Mouse (Mus musculus): ENCODE measurements around the gene Rgs10. TPM values are rescaled to one million over a fixed set of nuclear protein-coding genes. Genes with fewer than 3 reads are reported as not detected.

The Rgs10 gene
- total and polyA plus RNA-seq, 2 experiments from 2014 or later: 0.69 to 7.8 TPM

GRCm38 (mm10) chr7:128408265-128408664, 10.3 kb downstream of the Rgs10 start:
- Histone ChIP-seq H3K4me3 (ENCODE audit: low read depth, low read length) (no peak overlapping the region), H3K27ac (ENCODE audit: low read depth) (no peak overlapping the region), H3K4me2 (ENCODE audit: low read depth, low read length) (no peak overlapping the region), H3K9me3 (replicated peaks; ENCODE audit: control insufficient read depth, low read length) (no peaks in the 10 kb centered on the region), H3K4me1 (ENCODE audit: control insufficient read depth, insufficient read depth) (no peaks in the 10 kb centered on the region), H3K27me3 (ENCODE audit: control insufficient read depth, insufficient read depth, low read length) (no peaks in the 10 kb centered on the region), H3K9ac (replicated peaks; ENCODE audit: low read depth, low read length) (no peak overlapping the region), H3K36me3 (replicated peaks; ENCODE audit: control insufficient read depth, insufficient read depth, low read length) (no peaks in the 10 kb centered on the region)
- no peak for DNase-seq (ENCODE audit: low spot score)
- WGBS: 91% methylated on average over 5 of the region's 5 CpGs
- TF ChIP-seq EP300 (IDR thresholded peaks at IDR 0.05; ENCODE audit: low read depth): no peak
- no peak for TF ChIP-seq CTCF (IDR thresholded peaks at IDR 0.05; ENCODE audit: low read depth)
- ATAC-seq (ENCODE audit: insufficient read depth, low read depth): no peak

DNA sequence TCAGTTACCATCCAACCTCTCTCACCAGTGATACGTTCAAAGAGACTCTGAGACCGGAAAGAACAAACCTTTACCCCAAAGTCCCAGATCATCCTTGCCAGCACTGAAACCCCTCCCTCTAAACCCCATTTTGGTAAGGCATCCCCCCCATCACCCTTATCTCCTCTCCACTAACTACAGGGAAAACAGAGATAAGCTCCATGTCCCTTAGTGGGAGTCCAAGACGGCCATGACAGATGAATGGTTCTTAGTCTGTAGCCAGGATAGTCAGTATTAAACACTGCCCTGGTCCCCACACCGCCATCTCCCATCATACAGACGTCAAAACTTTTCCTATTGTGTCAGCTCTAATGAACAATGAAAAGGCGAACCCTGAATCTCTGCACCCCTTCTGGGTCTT, 14.6 kb downstream of the Rgs10 start:
- Histone ChIP-seq H3K9ac (replicated peaks; ENCODE audit: low read depth, low read length) (no peak overlapping the region), H3K27me3 (ENCODE audit: control insufficient read depth, insufficient read depth, low read length) (no peaks in the 10 kb centered on the region), H3K4me2 (ENCODE audit: low read depth, low read length) (no peak overlapping the region), H3K27ac (ENCODE audit: low read depth) (no peak overlapping the region), H3K9me3 (replicated peaks; ENCODE audit: control insufficient read depth, low read length) (no peaks in the 10 kb centered on the region), H3K36me3 (replicated peaks; ENCODE audit: control insufficient read depth, insufficient read depth, low read length) (no peaks in the 10 kb centered on the region), H3K4me3 (ENCODE audit: low read depth, low read length) (no peak overlapping the region), H3K4me1 (ENCODE audit: control insufficient read depth, insufficient read depth) (no peaks in the 10 kb centered on the region)
- DNase-seq (ENCODE audit: low spot score): no peak
- ATAC-seq (ENCODE audit: insufficient read depth, low read depth): no peak
- no peak for TF ChIP-seq EP300 (IDR thresholded peaks at IDR 0.05; ENCODE audit: low read depth)
- no peak for TF ChIP-seq CTCF (IDR thresholded peaks at IDR 0.05; ENCODE audit: low read depth)
- WGBS: 66% methylated on average over 6 of the region's 6 CpGs

DNA sequence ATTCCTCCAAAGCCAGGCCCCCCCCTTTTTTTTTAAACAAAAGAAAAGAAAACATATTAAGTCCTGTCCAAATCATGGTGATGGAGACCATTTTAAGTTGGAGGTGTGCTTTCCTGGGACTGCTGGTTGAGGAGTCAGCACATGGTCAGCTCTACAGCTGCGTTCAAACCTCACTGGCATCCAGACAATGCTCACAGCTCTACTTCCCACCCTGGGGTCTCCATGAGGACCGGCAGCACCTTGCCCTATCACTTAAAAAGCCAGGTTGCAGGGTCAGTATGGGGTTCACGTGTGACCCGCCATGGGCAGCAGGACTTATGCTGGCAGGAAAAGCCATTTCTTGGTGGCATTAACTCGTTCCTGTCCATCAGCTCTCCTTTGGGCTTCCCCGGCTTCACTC, 15.0 kb downstream of the Rgs10 start:
- H3K9ac ChIP-seq (replicated peaks; ENCODE audit: low read depth, low read length): no peak overlapping the region
- no peak overlapping the region for H3K4me2 ChIP-seq (ENCODE audit: low read depth, low read length)
- no peaks in the 10 kb centered on the region for H3K27me3 ChIP-seq (ENCODE audit: control insufficient read depth, insufficient read depth, low read length)
- no peaks in the 10 kb centered on the region for H3K36me3 ChIP-seq (replicated peaks; ENCODE audit: control insufficient read depth, insufficient read depth, low read length)
- TF ChIP-seq EP300 (IDR thresholded peaks at IDR 0.05; ENCODE audit: low read depth): no peak
- no peak for TF ChIP-seq CTCF (IDR thresholded peaks at IDR 0.05; ENCODE audit: low read depth)
- H3K4me3 ChIP-seq (ENCODE audit: low read depth, low read length): no peak overlapping the region
- WGBS: 63% methylated on average over 6 of the region's 6 CpGs
- DNase-seq (ENCODE audit: low spot score) (no peak), ATAC-seq (ENCODE audit: insufficient read depth, low read depth) (no peak)
- no peaks in the 10 kb centered on the region for H3K4me1 ChIP-seq (ENCODE audit: control insufficient read depth, insufficient read depth)
- H3K27ac ChIP-seq (ENCODE audit: low read depth): no peak overlapping the region
- no peaks in the 10 kb centered on the region for H3K9me3 ChIP-seq (replicated peaks; ENCODE audit: control insufficient read depth, low read length)

GRCm38 (mm10) chr7:128403128-128403527, 15.4 kb downstream of the Rgs10 start:
- H3K4me2 ChIP-seq (ENCODE audit: low read depth, low read length): no peak overlapping the region
- H3K4me1 ChIP-seq (ENCODE audit: control insufficient read depth, insufficient read depth): no peaks in the 10 kb centered on the region
- H3K9me3 ChIP-seq (replicated peaks; ENCODE audit: control insufficient read depth, low read length): no peaks in the 10 kb centered on the region
- H3K27ac ChIP-seq (ENCODE audit: low read depth): no peak overlapping the region
- H3K36me3 ChIP-seq (replicated peaks; ENCODE audit: control insufficient read depth, insufficient read depth, low read length): no peaks in the 10 kb centered on the region
- no peak overlapping the region for H3K9ac ChIP-seq (replicated peaks; ENCODE audit: low read depth, low read length)
- ATAC-seq (ENCODE audit: insufficient read depth, low read depth): no peak
- no peak overlapping the region for H3K4me3 ChIP-seq (ENCODE audit: low read depth, low read length)
- TF ChIP-seq EP300 (IDR thresholded peaks at IDR 0.05; ENCODE audit: low read depth) (no peak), CTCF (IDR thresholded peaks at IDR 0.05; ENCODE audit: low read depth) (no peak)
- no peaks in the 10 kb centered on the region for H3K27me3 ChIP-seq (ENCODE audit: control insufficient read depth, insufficient read depth, low read length)
- WGBS: 67% methylated on average over 10 of the region's 10 CpGs
- no peak for DNase-seq (ENCODE audit: low spot score)

DNA sequence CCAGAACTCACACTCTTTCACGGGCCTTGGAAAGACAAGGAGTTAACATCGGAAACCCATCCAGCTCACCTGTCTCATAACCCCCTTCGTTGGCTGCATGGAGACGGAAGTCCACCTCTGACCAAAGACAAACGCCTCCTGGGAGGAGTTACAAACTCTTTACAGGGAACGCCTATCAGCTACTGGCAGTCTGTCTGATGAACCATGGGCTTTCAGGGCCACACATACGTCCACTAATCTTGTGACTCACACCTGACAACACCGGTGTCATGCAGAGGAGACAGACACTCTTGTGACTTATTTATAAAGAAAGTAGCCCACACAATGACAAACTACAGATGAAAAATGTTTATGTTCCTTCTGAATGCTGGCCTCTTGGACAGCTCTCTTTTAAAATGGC, 16.0 kb downstream of the Rgs10 start:
- H3K4me2 ChIP-seq (ENCODE audit: low read depth, low read length): no peak overlapping the region
- H3K9me3 ChIP-seq (replicated peaks; ENCODE audit: control insufficient read depth, low read length): no peaks in the 10 kb centered on the region
- no peak for ATAC-seq (ENCODE audit: insufficient read depth, low read depth)
- DNase-seq (ENCODE audit: low spot score): no peak
- H3K27ac ChIP-seq (ENCODE audit: low read depth): no peak overlapping the region
- TF ChIP-seq EP300 (IDR thresholded peaks at IDR 0.05; ENCODE audit: low read depth): no peak
- TF ChIP-seq CTCF (IDR thresholded peaks at IDR 0.05; ENCODE audit: low read depth): no peak
- no peaks in the 10 kb centered on the region for H3K4me1 ChIP-seq (ENCODE audit: control insufficient read depth, insufficient read depth)
- H3K4me3 ChIP-seq (ENCODE audit: low read depth, low read length): no peak overlapping the region
- H3K9ac ChIP-seq (replicated peaks; ENCODE audit: low read depth, low read length): no peak overlapping the region
- no peaks in the 10 kb centered on the region for H3K27me3 ChIP-seq (ENCODE audit: control insufficient read depth, insufficient read depth, low read length)
- WGBS: 82% methylated on average over 8 of the region's 8 CpGs
- H3K36me3 ChIP-seq (replicated peaks; ENCODE audit: control insufficient read depth, insufficient read depth, low read length): no peaks in the 10 kb centered on the region

DNA sequence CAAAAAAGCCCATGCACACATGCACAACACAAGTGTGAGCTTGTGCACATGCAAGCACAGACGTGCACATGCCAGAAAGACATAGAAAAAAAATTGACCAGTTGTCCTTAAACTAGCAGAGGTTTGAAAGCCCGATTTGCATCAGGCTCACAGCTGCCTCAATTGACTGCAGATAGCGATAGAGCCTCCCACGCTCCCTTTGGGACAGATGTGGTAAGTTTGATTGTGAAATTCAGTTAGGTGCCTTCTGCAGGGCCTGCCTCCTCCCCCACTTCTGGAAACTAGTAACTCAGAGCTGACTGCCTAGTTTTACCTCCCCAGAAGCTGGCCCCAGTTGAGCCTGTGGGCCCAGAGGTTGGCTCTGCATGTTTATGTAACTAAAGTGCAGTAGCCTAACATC, 19.9 kb downstream of the Rgs10 start:
- H3K4me3 ChIP-seq (ENCODE audit: low read depth, low read length): no peak overlapping the region
- WGBS: 62% methylated on average over 4 of the region's 4 CpGs
- no peak overlapping the region for H3K27ac ChIP-seq (ENCODE audit: low read depth)
- no peak overlapping the region for H3K4me2 ChIP-seq (ENCODE audit: low read depth, low read length)
- no peaks in the 10 kb centered on the region for H3K36me3 ChIP-seq (replicated peaks; ENCODE audit: control insufficient read depth, insufficient read depth, low read length)
- no peak for TF ChIP-seq EP300 (IDR thresholded peaks at IDR 0.05; ENCODE audit: low read depth)
- no peak for TF ChIP-seq CTCF (IDR thresholded peaks at IDR 0.05; ENCODE audit: low read depth)
- H3K9me3 ChIP-seq (replicated peaks; ENCODE audit: control insufficient read depth, low read length): no peaks in the 10 kb centered on the region
- H3K9ac ChIP-seq (replicated peaks; ENCODE audit: low read depth, low read length): no peak overlapping the region
- ATAC-seq (ENCODE audit: insufficient read depth, low read depth) (no peak), DNase-seq (ENCODE audit: low spot score) (no peak)
- H3K27me3 ChIP-seq (ENCODE audit: control insufficient read depth, insufficient read depth, low read length): no peaks in the 10 kb centered on the region
- no peaks in the 10 kb centered on the region for H3K4me1 ChIP-seq (ENCODE audit: control insufficient read depth, insufficient read depth)

All from heart, postnatal 0 days (tissue).